Mouse (Mus musculus): ENCODE results near the gene Kiss1.
A peak's percentile ranks its signal among the peaks of the same experiment; 100 is the strongest.

The Kiss1 gene

GRCm38 (mm10) chr1:133321267-133321925, at the start of gene Kiss1:
Kiss1 (plus strand) TSS chr1:133321875.
- DNase-seq (ENCODE audit: low spot score) = peak; percentile 35

GRCm38 (mm10) chr1:133274163-133274562, 47.5 kb upstream of the Kiss1 start:
- DNase-seq (ENCODE audit: low spot score) = no peak

GRCm38 (mm10) chr1:133276983-133277382, 44.7 kb upstream of the Kiss1 start:
- DNase-seq (ENCODE audit: low spot score) = no peak

- DNase-seq (ENCODE audit: low spot score) = no peak
Observed at GRCm38 (mm10) chr1:133278539-133278938, 43.1 kb upstream of the Kiss1 start.

GRCm38 (mm10) chr1:133278946-133279631, 42.6 kb upstream of the Kiss1 start:
- no peak for DNase-seq (ENCODE audit: low spot score)

GRCm38 (mm10) chr1:133279632-133280093, 42.0 kb upstream of the Kiss1 start:
- peak; percentile 37 for DNase-seq (ENCODE audit: low spot score)

- no peak for DNase-seq (ENCODE audit: low spot score)
Observed at GRCm38 (mm10) chr1:133280537-133280936, 41.1 kb upstream of the Kiss1 start.

GRCm38 (mm10) chr1:133285907-133286306, 35.8 kb upstream of the Kiss1 start:
- DNase-seq (ENCODE audit: low spot score) = no peak

- no peak for DNase-seq (ENCODE audit: low spot score)
Observed at GRCm38 (mm10) chr1:133287051-133287450, 34.6 kb upstream of the Kiss1 start.

- DNase-seq (ENCODE audit: low spot score) = no peak
Observed at GRCm38 (mm10) chr1:133287880-133288279, 33.8 kb upstream of the Kiss1 start.

GRCm38 (mm10) chr1:133291888-133292287, 29.8 kb upstream of the Kiss1 start:
- DNase-seq (ENCODE audit: low spot score) = no peak

GRCm38 (mm10) chr1:133292608-133293007, 29.1 kb upstream of the Kiss1 start:
- no peak for DNase-seq (ENCODE audit: low spot score)

- DNase-seq (ENCODE audit: low spot score) = no peak
Observed at GRCm38 (mm10) chr1:133296376-133296775, 25.3 kb upstream of the Kiss1 start.

- no peak for DNase-seq (ENCODE audit: low spot score)
Observed at GRCm38 (mm10) chr1:133298816-133299215, 22.9 kb upstream of the Kiss1 start.

- DNase-seq (ENCODE audit: low spot score) = no peak
Observed at GRCm38 (mm10) chr1:133302540-133302939, 19.1 kb upstream of the Kiss1 start.

GRCm38 (mm10) chr1:133306842-133307241, 14.8 kb upstream of the Kiss1 start:
- DNase-seq (ENCODE audit: low spot score) = peak; percentile 74

GRCm38 (mm10) chr1:133307318-133307717, 14.4 kb upstream of the Kiss1 start:
- DNase-seq (ENCODE audit: low spot score) = peak; percentile 26

- no peak for DNase-seq (ENCODE audit: low spot score)
Observed at GRCm38 (mm10) chr1:133309652-133310267, 11.9 kb upstream of the Kiss1 start, which contains the start of gene Golt1a. Golt1a (plus strand) TSS chr1:133309800.

- no peak for DNase-seq (ENCODE audit: low spot score)
Observed at GRCm38 (mm10) chr1:133311240-133311639, 10.4 kb upstream of the Kiss1 start.

GRCm38 (mm10) chr1:133311946-133312345, 9.7 kb upstream of the Kiss1 start:
- DNase-seq (ENCODE audit: low spot score) = peak; percentile 68

- DNase-seq (ENCODE audit: low spot score) = no peak
Observed at GRCm38 (mm10) chr1:133314364-133314763, 7.3 kb upstream of the Kiss1 start.

- DNase-seq (ENCODE audit: low spot score) = no peak
Observed at GRCm38 (mm10) chr1:133315775-133316174, 5.9 kb upstream of the Kiss1 start.

GRCm38 (mm10) chr1:133316577-133316976, 5.1 kb upstream of the Kiss1 start:
- DNase-seq (ENCODE audit: low spot score) = no peak
